Mouse (Mus musculus): ENCODE data around the gene Bves. TPM values are rescaled to one million over a fixed set of nuclear protein-coding genes. Genes with fewer than 3 reads are reported as not detected.

The Bves gene
- polyA plus RNA-seq, 1 experiment from 2014 or later: 1.4 TPM

Other genes with a start within 250 kb of the Bves start
- gene Popdc3, start 157.7 kb upstream of the Bves start, polyA plus RNA-seq (2016; fragmentation: Nextera tagmentation; extraction: Ambion mirVana): 0.10 and 0.19 TPM in 2 replicates
- gene Lin28b, start 150.6 kb downstream of the Bves start, polyA plus RNA-seq (2016; fragmentation: Nextera tagmentation; extraction: Ambion mirVana): 16.1 and 16.3 TPM in 2 replicates
- 22.7 and 24.8 TPM in 2 replicates for gene Hace1, start 242.1 kb downstream of the Bves start, polyA plus RNA-seq (2016; fragmentation: Nextera tagmentation; extraction: Ambion mirVana)

Measured in forebrain, embryonic 12.5 days (tissue).